Mouse (Mus musculus) heart, embryonic 12.5 days (tissue): ENCODE measurements around the gene Card11. TPM values are rescaled to one million over a fixed set of nuclear protein-coding genes. Genes with fewer than 3 reads are reported as not detected.

Experiments
- ATAC-seq: fragments of 200-750 bp; cut with Nextera tagmentation; 2 replicates; pipeline ENCODE4 v1.8.0; 2017; ENCODE audit warnings: moderate TSS enrichment, moderate library complexity; ENCODE audit not compliant: insufficient number of reproducible peaks, low FRiP score
- H3K27ac ChIP-seq: fragments of 300-500 bp; sonication (generic); 2 replicates; pipeline ENCODE4 v1.5.1; 2016; ENCODE audit warnings: mild to moderate bottlenecking, moderate library complexity; ENCODE audit not compliant: poor library complexity, severe bottlenecking
- H3K27me3 ChIP-seq: fragments of 300-500 bp; sonication (generic); replicated peaks from 2 replicates; pipeline ENCODE4 v1.6.1; 2016; ENCODE audit warnings: mild to moderate bottlenecking, moderate library complexity
- H3K36me3 ChIP-seq: fragments of 300-500 bp; sonication (generic); 2 replicates; pipeline ENCODE4 v1.6.1; 2016; ENCODE audit warnings: mild to moderate bottlenecking, moderate library complexity
- H3K4me1 ChIP-seq: fragments of 300-500 bp; sonication (generic); replicated peaks from 2 replicates; pipeline ENCODE4 v1.6.1; 2016; ENCODE audit warnings: mild to moderate bottlenecking
- H3K4me2 ChIP-seq: fragments of 300-500 bp; sonication (generic); 2 replicates; pipeline ENCODE4 v1.6.1; 2016; ENCODE audit warnings: mild to moderate bottlenecking, moderate library complexity
- H3K4me3 ChIP-seq: fragments of 300-500 bp; sonication (generic); 2 replicates; pipeline ENCODE4 v1.5.1; 2016; ENCODE audit warnings: mild to moderate bottlenecking
- H3K9ac ChIP-seq: fragments of 300-500 bp; sonication (generic); 2 replicates; pipeline ENCODE4 v1.6.1; 2016; ENCODE audit warnings: mild to moderate bottlenecking, moderate library complexity
- H3K9me3 ChIP-seq: fragments of 300-500 bp; sonication (generic); replicated peaks from 2 replicates; pipeline ENCODE4 v1.6.1; 2016; ENCODE audit warnings: mild to moderate bottlenecking, moderate library complexity
- WGBS: fragments of 180-500 bp; shearing (Covaris S2); methylation state at CpG from one replicate; pipeline ENCODE4 v1.1.7; 2016; 5-methylcytosine and 5-hydroxymethylcytosine counted together
- polyA plus RNA-seq: library from polyadenylated mRNA; unstranded; fragments of >200 nt; fragmentation: Nextera tagmentation; extraction: Ambion mirVana; gene quantifications from 2 replicates; pipeline ENCODE4 v1.2.1, GENCODE M21; 2016

Gene Card11
- polyA plus RNA-seq, 1 experiment from 2014 or later: 0.18 TPM

DNA sequence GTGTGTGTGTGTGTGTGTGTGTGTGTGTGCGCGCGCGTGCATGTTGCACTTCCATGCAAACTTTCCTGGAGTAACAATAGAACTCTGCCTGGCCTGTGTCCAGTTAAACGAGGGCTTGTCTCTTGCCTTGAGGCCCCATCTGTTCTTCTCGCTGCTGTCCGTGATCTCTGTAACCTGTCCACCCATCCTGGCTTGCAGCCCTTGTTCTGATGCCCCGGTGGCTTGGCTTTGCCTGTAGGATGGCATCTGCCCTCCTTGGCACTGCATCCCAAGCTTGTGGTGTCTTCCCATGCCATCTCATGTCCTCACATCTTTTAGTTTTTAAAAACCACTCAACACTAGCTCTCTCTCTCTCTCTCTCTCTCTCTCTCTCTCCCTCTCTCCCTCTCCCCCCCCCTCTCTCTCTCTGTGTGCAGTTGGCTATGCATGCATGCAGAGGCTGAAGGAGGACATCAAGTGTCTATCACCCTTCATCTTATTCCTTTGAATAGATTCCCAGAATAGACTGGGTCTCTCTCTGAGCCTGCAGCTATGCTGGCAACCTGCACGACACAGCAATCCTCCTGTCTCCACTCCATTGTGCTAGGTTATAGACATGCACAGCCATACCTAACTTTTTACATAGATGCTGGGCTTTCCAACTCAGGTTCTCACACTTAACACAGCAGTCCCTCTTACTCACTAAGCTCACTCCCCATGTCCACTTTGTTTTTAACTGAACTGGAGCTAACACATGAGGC, 14.9 kb downstream of the Card11 start:
- Histone ChIP-seq H3K36me3 (no peaks in the 10 kb centered on the region), H3K4me2 (no peak overlapping the region), H3K4me1 (peaks cover 9% of the 10 kb centered on the region), H3K27me3 (no peaks in the 10 kb centered on the region), H3K27ac (no peak overlapping the region), H3K9ac (no peak overlapping the region), H3K4me3 (no peak overlapping the region), H3K9me3 (no peaks in the 10 kb centered on the region)
- WGBS: 78% methylated on average over 9 of the region's 9 CpGs
- no peak for ATAC-seq

DNA sequence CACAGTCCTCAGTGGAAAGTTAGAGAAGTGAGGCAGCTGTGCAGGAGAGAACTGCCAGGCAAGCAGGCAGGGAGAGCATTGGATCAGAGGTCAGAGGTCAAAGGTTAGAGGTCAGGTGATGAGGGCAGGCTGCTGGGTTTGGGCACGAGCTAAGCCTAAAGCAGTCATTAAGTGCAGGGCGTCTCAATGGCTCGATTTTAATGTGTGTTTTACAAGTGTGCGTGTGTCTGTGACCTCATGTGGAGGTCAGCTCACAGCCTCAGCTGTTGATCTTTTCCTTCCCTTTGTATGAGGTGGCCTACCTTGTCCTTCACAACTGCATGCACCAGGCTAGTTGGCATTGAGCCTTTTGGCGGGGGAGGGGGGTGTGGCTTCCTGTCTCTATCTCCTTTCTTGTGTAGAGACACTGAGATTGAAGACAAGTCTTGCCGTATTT, 19.0 kb downstream of the Card11 start:
- 35% methylated on average over 6 of the region's 6 CpGs for WGBS
- peaks cover 19% of the 10 kb centered on the region; the same call in 1 of the 2 replicates for H3K9me3 ChIP-seq
- H3K9ac ChIP-seq: no peak overlapping the region
- ATAC-seq: 0 out of 2 replicates have a peak, but pooled peaks have one; percentile 9
- H3K4me3 ChIP-seq: no peak overlapping the region
- no peak overlapping the region for H3K4me2 ChIP-seq
- no peaks in the 10 kb centered on the region for H3K36me3 ChIP-seq
- H3K27ac ChIP-seq: no peak overlapping the region
- H3K27me3 ChIP-seq: no peaks in the 10 kb centered on the region
- H3K4me1 ChIP-seq: peaks cover 9% of the 10 kb centered on the region

DNA sequence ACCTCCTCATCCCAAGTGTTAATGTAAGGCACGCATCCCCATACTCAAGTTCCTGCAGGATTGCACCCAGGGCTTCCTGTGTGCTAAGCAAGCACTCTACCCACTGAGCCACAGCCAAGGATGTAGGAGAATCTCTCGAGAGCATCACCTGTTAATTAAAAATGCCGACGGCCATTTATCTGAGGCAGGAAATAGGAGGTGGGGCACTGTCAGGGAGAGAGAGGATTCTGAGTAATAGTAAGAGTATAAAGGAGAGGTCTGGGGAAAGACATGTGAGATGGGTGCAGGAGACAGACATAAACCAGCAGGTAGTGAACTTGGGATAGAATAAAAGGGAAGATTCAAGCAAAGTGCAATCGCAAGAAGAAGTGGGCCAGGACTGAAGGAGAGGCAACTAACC, 19.6 kb downstream of the Card11 start:
- no peaks in the 10 kb centered on the region for H3K27me3 ChIP-seq
- H3K9me3 ChIP-seq: peaks cover 19% of the 10 kb centered on the region; the same call in 1 of the 2 replicates
- H3K9ac ChIP-seq: no peak overlapping the region
- 72% methylated on average over 5 of the region's 5 CpGs for WGBS
- H3K27ac ChIP-seq: no peak overlapping the region
- no peak for ATAC-seq
- H3K36me3 ChIP-seq: no peaks in the 10 kb centered on the region
- no peak overlapping the region for H3K4me2 ChIP-seq
- H3K4me1 ChIP-seq: peaks cover 9% of the 10 kb centered on the region
- no peak overlapping the region for H3K4me3 ChIP-seq

DNA sequence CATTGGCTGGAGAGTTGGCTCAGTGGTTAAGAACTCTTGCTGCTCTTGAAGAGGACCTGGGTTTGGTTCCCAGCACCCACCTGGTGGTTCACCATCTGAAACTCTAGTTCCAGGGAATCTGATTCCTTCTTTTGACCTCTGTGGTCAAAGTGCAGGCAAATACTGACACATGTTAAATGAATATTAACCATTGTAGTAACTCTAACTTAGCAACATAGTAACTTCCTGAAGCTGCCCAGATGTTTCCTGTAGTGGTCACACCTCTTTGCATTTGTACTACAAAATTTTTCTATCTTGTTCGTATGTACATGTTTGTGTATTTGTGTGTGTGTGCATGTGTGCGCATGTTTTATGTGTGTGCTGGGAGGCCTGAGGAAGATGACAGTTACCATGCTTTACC, 20.3 kb downstream of the Card11 start:
- no peak overlapping the region for H3K4me3 ChIP-seq
- no peaks in the 10 kb centered on the region for H3K36me3 ChIP-seq
- no peak overlapping the region for H3K9ac ChIP-seq
- no peak overlapping the region for H3K4me2 ChIP-seq
- H3K4me1 ChIP-seq: peaks cover 9% of the 10 kb centered on the region
- WGBS: 78% methylated on average over 2 of the region's 2 CpGs
- ATAC-seq: no peak
- no peak overlapping the region for H3K27ac ChIP-seq
- H3K9me3 ChIP-seq: peaks cover 19% of the 10 kb centered on the region; the same call in 1 of the 2 replicates
- H3K27me3 ChIP-seq: no peaks in the 10 kb centered on the region

DNA sequence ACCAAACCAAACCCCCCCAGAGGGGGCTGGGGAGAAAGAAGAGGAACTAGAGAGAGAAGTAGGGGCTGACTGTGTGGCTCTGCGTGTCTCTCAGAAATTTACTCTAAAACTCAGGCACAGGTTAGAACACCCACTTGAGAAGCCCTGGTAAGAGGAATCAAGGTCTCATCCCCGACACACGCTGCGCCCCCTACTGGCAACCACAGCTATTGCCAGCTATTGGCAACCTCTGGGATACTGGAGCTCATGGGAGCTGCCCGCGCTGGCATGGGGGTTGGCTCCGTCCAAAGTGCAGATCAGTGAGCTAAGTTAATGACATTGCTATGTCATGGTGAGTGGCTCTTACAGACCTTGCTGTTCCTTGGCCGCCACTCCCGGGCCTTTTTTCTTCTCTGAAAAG, 37.4 kb downstream of the Card11 start:
- no peak overlapping the region for H3K4me2 ChIP-seq
- no peak for ATAC-seq
- 33% methylated on average over 9 of the region's 9 CpGs for WGBS

DNA sequence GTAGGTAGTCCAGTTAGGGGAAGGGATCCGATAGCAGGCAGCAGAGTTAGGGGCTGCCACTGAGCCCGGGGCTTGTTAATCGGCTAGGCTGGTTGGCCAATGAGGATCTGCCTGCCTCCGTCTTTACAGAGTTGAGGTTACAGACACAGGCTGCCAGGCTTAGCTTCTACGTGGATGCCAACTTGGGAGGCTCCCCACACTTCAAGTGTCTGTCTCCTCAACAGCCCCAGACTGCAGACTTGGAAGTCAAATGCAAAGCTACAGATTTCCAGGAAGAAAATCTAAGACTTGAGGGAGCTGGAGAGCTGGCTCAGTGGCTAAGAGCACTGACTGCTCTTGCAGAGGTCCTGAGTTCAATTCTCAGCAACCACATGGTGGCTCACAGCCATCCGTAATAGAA, 39.6 kb downstream of the Card11 start:
- H3K4me1 ChIP-seq: no peaks in the 10 kb centered on the region
- no peak overlapping the region for H3K27ac ChIP-seq
- H3K9me3 ChIP-seq: peaks cover 9% of the 10 kb centered on the region
- H3K4me3 ChIP-seq: no peak overlapping the region
- 71% methylated on average over 6 of the region's 6 CpGs for WGBS
- ATAC-seq: no peak
- no peak overlapping the region for H3K9ac ChIP-seq
- no peaks in the 10 kb centered on the region for H3K36me3 ChIP-seq
- no peak overlapping the region for H3K4me2 ChIP-seq
- H3K27me3 ChIP-seq: no peaks in the 10 kb centered on the region

More for the DNA sequence above, 37.4 kb downstream of the Card11 start:
- no peaks in the 10 kb centered on the region for H3K27me3 ChIP-seq
- no peak overlapping the region for H3K27ac ChIP-seq
- H3K4me1 ChIP-seq: no peaks in the 10 kb centered on the region
- no peaks in the 10 kb centered on the region for H3K36me3 ChIP-seq
- H3K9ac ChIP-seq: no peak overlapping the region
- no peak overlapping the region for H3K4me3 ChIP-seq
- H3K9me3 ChIP-seq: no peaks in the 10 kb centered on the region

DNA sequence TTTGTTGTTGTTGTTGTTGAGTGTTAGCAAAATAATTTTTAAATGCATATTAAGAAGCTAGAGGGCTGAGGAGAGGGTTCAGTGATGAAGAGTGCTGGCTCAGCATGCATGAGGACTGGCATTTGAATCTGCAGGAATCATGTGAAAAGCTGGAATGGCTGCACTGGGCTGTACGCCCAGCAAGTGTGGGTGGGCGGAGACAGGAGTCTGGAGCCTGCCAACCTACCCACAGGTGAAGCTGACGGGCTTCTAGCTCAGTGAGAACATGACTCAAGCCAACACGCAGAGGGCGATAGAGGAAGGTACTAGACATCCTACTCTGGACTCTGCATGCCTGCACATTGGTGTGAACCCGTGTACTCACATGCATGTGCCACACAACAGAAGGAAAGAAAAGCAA, 41.2 kb downstream of the Card11 start:
- H3K9me3 ChIP-seq: peaks cover 9% of the 10 kb centered on the region
- H3K4me2 ChIP-seq: no peak overlapping the region
- no peaks in the 10 kb centered on the region for H3K27me3 ChIP-seq
- no peak for ATAC-seq
- no peaks in the 10 kb centered on the region for H3K36me3 ChIP-seq
- H3K9ac ChIP-seq: no peak overlapping the region
- no peak overlapping the region for H3K4me3 ChIP-seq
- H3K4me1 ChIP-seq: no peaks in the 10 kb centered on the region
- 74% methylated on average over 6 of the region's 6 CpGs for WGBS
- H3K27ac ChIP-seq: no peak overlapping the region

DNA sequence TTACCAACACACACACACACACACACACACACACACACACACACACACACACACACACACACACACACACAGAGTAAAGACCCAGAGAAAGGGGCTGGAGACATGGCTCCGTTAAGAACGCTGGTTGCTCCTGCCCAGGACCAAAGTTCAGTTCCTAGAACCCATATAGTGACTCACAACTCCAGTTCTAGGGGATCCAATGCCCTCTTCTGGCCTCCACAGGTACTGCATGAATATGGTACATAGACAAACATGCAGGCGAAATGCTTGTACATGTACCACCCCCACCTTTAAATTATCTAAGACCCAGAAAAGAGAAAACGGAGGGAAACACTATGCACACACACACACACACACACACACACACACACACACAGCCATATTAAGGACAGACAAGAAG, 43.3 kb downstream of the Card11 start:
- Histone ChIP-seq H3K9ac (no peak overlapping the region), H3K36me3 (no peaks in the 10 kb centered on the region), H3K4me2 (no peak overlapping the region), H3K4me1 (no peaks in the 10 kb centered on the region), H3K4me3 (no peak overlapping the region), H3K27me3 (no peaks in the 10 kb centered on the region), H3K27ac (no peak overlapping the region), H3K9me3 (peaks cover 9% of the 10 kb centered on the region)
- ATAC-seq: no peak
- 79% methylated on average over 4 of the region's 4 CpGs for WGBS

DNA sequence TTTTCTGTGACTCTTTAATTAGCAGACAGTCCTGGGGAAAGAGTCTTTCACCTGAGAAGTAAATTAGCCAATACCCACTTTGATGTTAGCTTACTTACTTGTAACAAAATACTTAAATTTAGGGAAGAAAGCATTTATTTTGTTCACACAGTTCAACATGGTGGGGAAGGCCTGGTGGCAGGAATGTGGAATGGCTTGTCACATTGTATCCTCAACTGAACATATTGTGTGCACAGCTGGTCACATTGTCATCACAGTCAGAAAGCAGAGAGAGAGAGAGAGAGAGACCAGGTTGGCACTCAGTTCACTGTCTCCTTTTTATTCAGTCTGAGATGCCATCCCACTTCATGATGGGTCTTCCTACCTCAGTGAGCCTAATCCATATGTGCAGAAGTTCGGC, 44.7 kb downstream of the Card11 start:
- no peak for ATAC-seq
- no peaks in the 10 kb centered on the region for H3K4me1 ChIP-seq
- no peaks in the 10 kb centered on the region for H3K36me3 ChIP-seq
- H3K9ac ChIP-seq: no peak overlapping the region
- 83% methylated on average over 1 of the region's 1 CpGs for WGBS
- peaks cover 9% of the 10 kb centered on the region for H3K9me3 ChIP-seq
- no peaks in the 10 kb centered on the region for H3K27me3 ChIP-seq
- H3K4me3 ChIP-seq: no peak overlapping the region
- no peak overlapping the region for H3K4me2 ChIP-seq
- H3K27ac ChIP-seq: no peak overlapping the region

DNA sequence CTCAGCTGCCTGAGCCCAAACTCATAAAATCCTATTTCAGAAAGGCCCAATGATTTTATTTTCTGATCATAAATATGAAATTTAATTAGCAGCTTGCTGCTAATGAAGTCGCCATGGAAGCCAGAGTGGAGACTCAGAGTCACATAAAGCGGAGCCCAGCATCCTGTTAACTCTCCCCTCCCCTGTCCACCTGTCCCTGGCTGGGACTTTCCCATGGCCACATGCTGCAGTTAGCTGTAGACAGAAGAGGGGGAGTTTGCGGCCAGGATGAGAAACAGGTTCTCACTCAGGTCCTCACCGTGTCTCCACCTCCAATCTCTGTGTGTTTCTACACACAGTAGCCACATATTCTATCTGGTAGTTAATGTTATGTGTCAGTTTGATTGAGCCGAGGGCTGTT, 48.6 kb downstream of the Card11 start:
- H3K9me3 ChIP-seq: peaks cover 7% of the 10 kb centered on the region; the same call in 1 of the 2 replicates
- no peaks in the 10 kb centered on the region for H3K27me3 ChIP-seq
- no peak for ATAC-seq
- H3K36me3 ChIP-seq: no peaks in the 10 kb centered on the region
- peaks cover 11% of the 10 kb centered on the region for H3K4me1 ChIP-seq
- no peak overlapping the region for H3K27ac ChIP-seq
- H3K4me2 ChIP-seq: no peak overlapping the region
- WGBS: 76% methylated on average over 5 of the region's 5 CpGs
- no peak overlapping the region for H3K4me3 ChIP-seq
- H3K9ac ChIP-seq: no peak overlapping the region

DNA sequence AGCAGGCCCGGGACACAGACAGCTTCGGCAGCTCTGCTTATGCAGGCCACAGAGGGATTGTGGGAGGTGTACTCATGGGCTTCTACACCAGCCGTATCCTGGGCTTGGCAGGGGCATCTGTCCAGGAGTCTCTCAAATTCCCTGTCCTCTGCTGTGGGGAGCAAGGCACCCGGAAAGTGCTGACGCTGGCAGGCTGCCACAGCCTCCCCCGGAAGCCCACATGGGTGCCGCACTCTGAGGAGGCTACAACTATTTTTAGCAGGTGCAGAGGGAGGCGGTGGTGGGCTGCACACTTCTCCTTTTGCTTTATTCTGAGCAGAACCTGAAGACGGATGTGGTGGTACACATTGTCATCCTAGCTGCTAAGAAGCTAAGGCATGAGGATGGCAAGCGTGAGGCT, 52.4 kb downstream of the Card11 start:
- peaks cover 4% of the 10 kb centered on the region; the same call in 1 of the 2 replicates for H3K9me3 ChIP-seq
- H3K27me3 ChIP-seq: no peaks in the 10 kb centered on the region
- 44% methylated on average over 10 of the region's 10 CpGs for WGBS
- H3K36me3 ChIP-seq: no peaks in the 10 kb centered on the region
- H3K9ac ChIP-seq: no peak overlapping the region
- peak overlapping the region; percentile 25; the same call in 1 of the 2 replicates for H3K27ac ChIP-seq
- peaks cover 11% of the 10 kb centered on the region for H3K4me1 ChIP-seq
- no peak overlapping the region for H3K4me3 ChIP-seq
- no peak for ATAC-seq
- H3K4me2 ChIP-seq: peak overlapping the region; percentile 42

DNA sequence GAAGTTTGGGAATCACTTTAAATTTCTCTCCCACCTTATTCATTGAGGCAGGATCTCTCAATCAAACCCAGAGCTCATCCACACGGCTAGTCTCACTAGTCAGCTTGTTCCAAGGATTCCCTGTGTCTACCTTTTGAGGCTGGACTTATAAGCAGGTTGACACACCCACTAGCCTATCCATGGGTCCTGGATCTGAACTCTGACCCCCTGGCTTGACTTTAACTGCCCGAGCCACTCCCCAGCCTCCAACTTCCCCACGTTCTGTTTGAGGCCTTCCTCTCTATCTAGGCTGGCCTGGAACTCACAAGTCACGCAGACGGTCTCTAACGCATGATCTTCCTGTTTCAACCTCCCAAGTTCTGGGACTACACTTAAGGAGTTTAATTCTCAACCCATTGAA, 54.3 kb downstream of the Card11 start:
- no peak overlapping the region for H3K27ac ChIP-seq
- H3K9me3 ChIP-seq: peaks cover 4% of the 10 kb centered on the region; the same call in 1 of the 2 replicates
- ATAC-seq: no peak
- WGBS: 81% methylated on average over 6 of the region's 6 CpGs
- H3K36me3 ChIP-seq: no peaks in the 10 kb centered on the region
- peaks cover 11% of the 10 kb centered on the region for H3K4me1 ChIP-seq
- no peaks in the 10 kb centered on the region for H3K27me3 ChIP-seq
- no peak overlapping the region for H3K4me2 ChIP-seq
- no peak overlapping the region for H3K9ac ChIP-seq
- H3K4me3 ChIP-seq: no peak overlapping the region
